Mouse (Mus musculus) ES-Bruce4 (cell line): ENCODE results near the gene Eif4a1.

ENCODE experiments used
- CTCF ChIP-seq: IDR thresholded peaks from one replicate; pipeline ENCODE4 v1.8.1; 2011; ENCODE audit warnings: low read depth, low read length
- EP300 ChIP-seq: IDR thresholded peaks from 2 replicates; pipeline ENCODE4 v1.6.1; 2011; ENCODE audit warnings: low read depth, low read length; ENCODE audit not compliant: insufficient read depth
- POLR2A ChIP-seq: IDR thresholded peaks from one replicate; pipeline ENCODE4 v1.8.1; 2011; ENCODE audit warnings: low read length; ENCODE audit not compliant: insufficient read depth

GRCm38 (mm10) chr11:69707480-69707847 lies 35.2 kb upstream of the Eif4a1 start:
- TF ChIP-seq CTCF = no peak
- no peak for TF ChIP-seq POLR2A
- no peak for TF ChIP-seq EP300
